Mouse (Mus musculus): Measurements from ENCODE around the gene Zfp281. TPM values are rescaled to one million over a fixed set of nuclear protein-coding genes. Genes with fewer than 3 reads are reported as not detected.

Gene Zfp281
- 26.6 and 34.7 TPM in 2 replicates for polyA plus RNA-seq (2014; fragmentation: Nextera tagmentation; extraction: Ambion mirVana)

DNA sequence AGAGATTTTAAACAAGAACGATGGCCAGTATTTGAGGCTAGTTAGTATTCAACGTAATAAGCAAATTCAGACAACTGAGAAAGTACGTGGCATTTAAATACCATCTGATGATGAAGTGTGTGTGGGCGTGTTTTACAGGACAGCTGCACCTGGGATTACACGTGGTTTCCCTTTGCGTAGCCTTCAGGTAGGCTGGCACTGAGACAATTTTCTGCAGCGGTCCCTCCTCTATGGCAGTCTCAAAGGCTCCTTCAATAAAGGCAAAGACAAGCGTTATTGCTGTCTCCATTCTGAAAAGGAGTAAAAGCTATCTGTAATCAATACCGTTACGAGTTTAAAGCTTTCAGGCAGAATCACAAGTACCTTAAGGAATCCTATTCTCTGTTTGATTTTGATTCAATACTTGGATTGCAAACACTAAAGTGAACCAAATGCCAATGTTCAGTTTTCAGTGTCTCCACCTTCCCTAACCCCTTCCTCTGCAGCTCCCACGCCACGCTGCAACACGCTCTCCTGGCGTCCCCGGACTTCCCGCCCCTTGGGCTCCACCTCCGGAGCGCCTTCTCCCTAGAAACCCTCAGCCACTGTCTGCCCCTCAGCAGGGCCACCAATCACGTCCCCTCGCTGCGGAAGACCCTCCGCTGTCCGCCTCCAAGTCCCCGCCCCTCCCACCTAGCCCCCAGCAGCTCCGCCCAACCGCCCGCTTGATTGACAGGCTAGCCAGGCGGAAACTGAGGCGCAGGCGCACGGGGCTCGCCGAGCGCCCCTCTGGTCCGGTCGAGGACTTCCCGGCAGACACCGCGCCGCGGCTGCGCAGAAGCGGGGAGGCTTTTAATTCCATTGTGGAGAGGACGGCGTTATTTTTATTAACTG lies at the start of gene Zfp281:
Gene Zfp281 (plus strand): TSS at position 756 of the 873 bp plus-strand sequence.
- Histone ChIP-seq H3K9ac (replicated peaks; ENCODE audit: low read length) (peak within 1 kb of the TSS; percentile 94), H3K27me3 (ENCODE audit: control insufficient read depth, insufficient read depth, low read length) (no peaks in the 10 kb centered on the region), H3K9me3 (ENCODE audit: control insufficient read depth, low read length) (no peaks in the 10 kb centered on the region), H3K27ac (replicated peaks; ENCODE audit: low read depth, low read length) (peak within 1 kb of the TSS; percentile 96), H3K4me2 (ENCODE audit: low read length) (peak within 1 kb of the TSS; percentile 86), H3K4me3 (replicated peaks; ENCODE audit: low read depth, low read length) (peak within 1 kb of the TSS; percentile 90), H3K36me3 (ENCODE audit: control insufficient read depth, insufficient read depth, low read length) (peaks cover 23% of the 10 kb centered on the region), H3K4me1 (ENCODE audit: control insufficient read depth, insufficient read depth, low read length) (peaks cover 31% of the 10 kb centered on the region)
- peak; percentile 99 for ATAC-seq (ENCODE audit: low FRiP score, low TSS enrichment)
- 2% methylated on average over 45 of the region's 45 CpGs for WGBS
- peak; percentile 99 for DNase-seq

DNA sequence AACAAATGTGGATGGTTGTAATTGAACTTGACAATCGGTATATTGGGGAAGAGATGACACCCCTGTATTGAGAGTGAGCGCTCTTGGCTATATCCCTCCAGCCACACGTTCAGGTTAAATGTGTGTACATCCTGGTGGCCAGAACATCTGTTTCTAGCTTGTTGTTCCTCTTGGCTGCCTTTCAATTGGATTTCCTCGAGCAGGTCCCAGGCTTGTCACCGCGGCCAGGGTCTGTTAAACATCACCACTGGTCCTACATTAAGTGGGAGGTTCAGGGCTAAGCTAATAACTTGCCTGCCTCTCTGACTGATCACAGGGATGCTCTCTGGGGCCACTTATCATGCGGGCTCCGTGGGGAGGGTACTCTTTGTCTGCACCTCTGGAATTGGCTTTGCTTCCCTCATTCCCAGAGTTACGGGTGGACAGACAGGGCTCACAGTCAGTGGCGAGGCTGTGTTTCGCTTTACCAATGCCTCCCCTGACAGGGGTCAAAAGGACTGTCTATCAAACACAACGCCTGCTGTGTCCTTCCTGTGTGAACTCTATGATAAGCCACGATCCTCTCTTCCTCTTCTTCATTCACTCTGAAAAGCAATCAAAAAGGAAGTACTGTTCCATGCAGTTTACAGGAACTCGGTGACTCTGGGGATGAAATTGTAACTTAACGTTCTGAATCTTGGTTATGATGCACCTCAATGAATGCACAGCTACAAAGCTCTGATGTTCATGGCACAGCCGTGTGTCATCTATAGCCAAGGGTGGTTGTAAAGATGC lies 46.6 kb upstream of the Zfp281 start:
- H3K4me2 ChIP-seq (ENCODE audit: low read length) = no peak overlapping the region
- H3K9me3 ChIP-seq (ENCODE audit: control insufficient read depth, low read length) = no peaks in the 10 kb centered on the region
- 25% methylated on average over 16 of the region's 16 CpGs for WGBS
- no peak overlapping the region for H3K4me3 ChIP-seq (replicated peaks; ENCODE audit: low read depth, low read length)
- H3K27me3 ChIP-seq (ENCODE audit: control insufficient read depth, insufficient read depth, low read length) = no peaks in the 10 kb centered on the region
- no peaks in the 10 kb centered on the region for H3K36me3 ChIP-seq (ENCODE audit: control insufficient read depth, insufficient read depth, low read length)
- no peak for DNase-seq
- H3K9ac ChIP-seq (replicated peaks; ENCODE audit: low read length) = no peak overlapping the region
- peaks cover 6% of the 10 kb centered on the region; the same call in 1 of the 2 replicates for H3K4me1 ChIP-seq (ENCODE audit: control insufficient read depth, insufficient read depth, low read length)
- H3K27ac ChIP-seq (replicated peaks; ENCODE audit: low read depth, low read length) = no peak overlapping the region
- no peak for ATAC-seq (ENCODE audit: low FRiP score, low TSS enrichment)

DNA sequence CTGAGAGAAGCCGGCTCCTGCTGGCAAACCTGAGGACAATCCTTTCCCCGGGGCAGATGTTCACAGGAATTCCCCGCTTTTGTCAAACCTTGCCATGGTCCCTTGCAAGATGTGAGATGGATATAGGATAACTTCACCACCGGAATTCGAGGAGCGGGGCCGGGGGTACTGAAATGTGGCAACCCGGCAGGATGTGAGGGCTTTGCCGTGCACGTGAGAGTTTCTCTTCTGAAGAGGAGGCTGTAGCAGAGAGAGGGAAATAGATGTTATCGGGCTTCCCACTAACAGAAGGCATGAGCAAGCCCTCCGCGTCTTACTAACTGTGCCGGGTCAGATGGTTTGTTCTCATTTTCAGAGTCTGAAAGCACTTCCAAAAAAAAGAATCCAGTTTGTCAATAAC lies 45.3 kb upstream of the Zfp281 start:
- H3K4me1 ChIP-seq (ENCODE audit: control insufficient read depth, insufficient read depth, low read length) = peaks cover 6% of the 10 kb centered on the region; the same call in 1 of the 2 replicates
- no peak for ATAC-seq (ENCODE audit: low FRiP score, low TSS enrichment)
- no peak overlapping the region for H3K4me3 ChIP-seq (replicated peaks; ENCODE audit: low read depth, low read length)
- H3K27ac ChIP-seq (replicated peaks; ENCODE audit: low read depth, low read length) = no peak overlapping the region
- no peaks in the 10 kb centered on the region for H3K27me3 ChIP-seq (ENCODE audit: control insufficient read depth, insufficient read depth, low read length)
- H3K9ac ChIP-seq (replicated peaks; ENCODE audit: low read length) = no peak overlapping the region
- no peaks in the 10 kb centered on the region for H3K36me3 ChIP-seq (ENCODE audit: control insufficient read depth, insufficient read depth, low read length)
- H3K4me2 ChIP-seq (ENCODE audit: low read length) = no peak overlapping the region
- WGBS = 89% methylated on average over 14 of the region's 14 CpGs
- no peaks in the 10 kb centered on the region for H3K9me3 ChIP-seq (ENCODE audit: control insufficient read depth, low read length)
- no peak for DNase-seq

DNA sequence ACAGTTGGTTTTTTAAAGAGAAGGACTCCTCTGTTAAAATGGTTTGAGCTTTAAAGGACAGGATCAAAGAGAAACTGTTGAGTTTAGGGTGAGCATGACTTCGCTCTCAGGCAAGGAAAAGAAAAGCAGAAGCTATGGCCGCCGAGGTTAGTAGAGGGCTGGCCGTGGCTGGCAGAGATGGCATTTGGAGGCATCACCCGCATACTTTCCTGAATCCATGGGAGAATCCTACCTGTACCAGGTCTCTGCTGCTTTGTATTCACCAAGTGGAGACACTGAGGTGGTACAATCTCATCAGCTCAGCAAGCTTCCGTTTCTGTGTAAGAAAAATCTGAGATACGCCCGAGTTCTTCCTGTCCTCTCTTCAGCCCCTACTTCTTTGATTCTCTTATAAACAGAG lies 44.4 kb upstream of the Zfp281 start:
- peaks cover 6% of the 10 kb centered on the region; the same call in 1 of the 2 replicates for H3K4me1 ChIP-seq (ENCODE audit: control insufficient read depth, insufficient read depth, low read length)
- no peaks in the 10 kb centered on the region for H3K27me3 ChIP-seq (ENCODE audit: control insufficient read depth, insufficient read depth, low read length)
- no peaks in the 10 kb centered on the region for H3K36me3 ChIP-seq (ENCODE audit: control insufficient read depth, insufficient read depth, low read length)
- no peak overlapping the region for H3K4me2 ChIP-seq (ENCODE audit: low read length)
- DNase-seq = no peak
- no peaks in the 10 kb centered on the region for H3K9me3 ChIP-seq (ENCODE audit: control insufficient read depth, low read length)
- WGBS = 91% methylated on average over 8 of the region's 8 CpGs
- no peak overlapping the region for H3K27ac ChIP-seq (replicated peaks; ENCODE audit: low read depth, low read length)
- no peak overlapping the region for H3K4me3 ChIP-seq (replicated peaks; ENCODE audit: low read depth, low read length)
- no peak overlapping the region for H3K9ac ChIP-seq (replicated peaks; ENCODE audit: low read length)
- no peak for ATAC-seq (ENCODE audit: low FRiP score, low TSS enrichment)

DNA sequence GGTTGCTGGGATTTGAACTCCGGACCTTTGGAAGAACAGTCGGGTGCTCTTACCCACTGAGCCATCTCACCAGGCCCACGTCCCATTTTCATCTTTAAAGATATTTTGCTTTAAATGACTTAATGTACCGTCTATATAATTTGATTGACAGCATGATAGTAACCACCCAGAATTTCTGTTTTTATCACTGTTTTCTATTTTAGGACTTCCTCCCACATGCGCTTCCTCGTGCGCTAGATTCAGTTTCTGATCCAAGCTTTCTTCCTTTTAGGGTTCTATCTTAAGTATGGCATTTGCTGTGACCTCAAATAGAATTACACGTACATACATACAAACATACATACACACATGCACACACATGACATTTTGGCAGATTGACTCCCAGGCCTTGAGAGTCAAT lies 42.9 kb upstream of the Zfp281 start:
- no peak overlapping the region for H3K9ac ChIP-seq (replicated peaks; ENCODE audit: low read length)
- no peaks in the 10 kb centered on the region for H3K36me3 ChIP-seq (ENCODE audit: control insufficient read depth, insufficient read depth, low read length)
- no peak overlapping the region for H3K27ac ChIP-seq (replicated peaks; ENCODE audit: low read depth, low read length)
- DNase-seq (no peak), ATAC-seq (ENCODE audit: low FRiP score, low TSS enrichment) (no peak)
- H3K27me3 ChIP-seq (ENCODE audit: control insufficient read depth, insufficient read depth, low read length) = no peaks in the 10 kb centered on the region
- no peak overlapping the region for H3K4me3 ChIP-seq (replicated peaks; ENCODE audit: low read depth, low read length)
- WGBS = 93% methylated on average over 8 of the region's 8 CpGs
- H3K9me3 ChIP-seq (ENCODE audit: control insufficient read depth, low read length) = no peaks in the 10 kb centered on the region
- peaks cover 6% of the 10 kb centered on the region; the same call in 1 of the 2 replicates for H3K4me1 ChIP-seq (ENCODE audit: control insufficient read depth, insufficient read depth, low read length)
- no peak overlapping the region for H3K4me2 ChIP-seq (ENCODE audit: low read length)

DNA sequence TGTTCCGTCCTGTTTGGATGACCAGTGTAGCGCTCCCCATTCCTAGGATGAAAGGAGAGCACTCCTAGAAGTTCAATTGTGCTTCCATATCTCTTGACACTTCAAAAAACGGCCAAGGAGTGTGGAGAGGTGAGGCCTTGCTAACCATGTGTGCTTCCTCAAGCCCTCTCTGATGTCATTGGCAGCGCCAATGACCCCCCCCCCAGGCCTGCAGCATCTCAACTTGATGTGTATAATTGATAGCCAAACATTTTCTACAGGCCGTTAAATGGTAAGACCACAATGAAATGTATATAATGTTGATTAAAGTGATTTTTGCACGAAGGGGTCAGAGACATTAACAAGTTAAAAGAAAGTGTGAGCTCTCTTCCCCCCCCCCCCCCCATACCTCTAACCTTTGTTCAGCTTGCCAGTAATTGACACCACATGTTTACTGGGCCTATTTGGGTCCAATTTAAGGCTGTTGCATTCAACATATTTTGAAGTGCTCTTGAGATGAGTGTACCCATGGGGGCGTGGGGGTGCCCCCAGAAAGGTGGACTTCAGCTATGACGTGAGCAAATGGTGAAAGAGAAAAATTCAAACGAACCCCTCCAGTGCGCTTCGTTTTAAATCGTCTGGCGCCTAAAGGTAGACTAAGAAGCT lies 36.8 kb upstream of the Zfp281 start:
- H3K9ac ChIP-seq (replicated peaks; ENCODE audit: low read length) = no peak overlapping the region
- H3K9me3 ChIP-seq (ENCODE audit: control insufficient read depth, low read length) = no peaks in the 10 kb centered on the region
- H3K36me3 ChIP-seq (ENCODE audit: control insufficient read depth, insufficient read depth, low read length) = no peaks in the 10 kb centered on the region
- peaks cover 11% of the 10 kb centered on the region; the same call in 1 of the 2 replicates for H3K4me1 ChIP-seq (ENCODE audit: control insufficient read depth, insufficient read depth, low read length)
- no peak overlapping the region for H3K4me2 ChIP-seq (ENCODE audit: low read length)
- DNase-seq (no peak), ATAC-seq (ENCODE audit: low FRiP score, low TSS enrichment) (no peak)
- WGBS = 84% methylated on average over 13 of the region's 13 CpGs
- H3K4me3 ChIP-seq (replicated peaks; ENCODE audit: low read depth, low read length) = no peak overlapping the region
- H3K27ac ChIP-seq (replicated peaks; ENCODE audit: low read depth, low read length) = no peak overlapping the region
- no peaks in the 10 kb centered on the region for H3K27me3 ChIP-seq (ENCODE audit: control insufficient read depth, insufficient read depth, low read length)

DNA sequence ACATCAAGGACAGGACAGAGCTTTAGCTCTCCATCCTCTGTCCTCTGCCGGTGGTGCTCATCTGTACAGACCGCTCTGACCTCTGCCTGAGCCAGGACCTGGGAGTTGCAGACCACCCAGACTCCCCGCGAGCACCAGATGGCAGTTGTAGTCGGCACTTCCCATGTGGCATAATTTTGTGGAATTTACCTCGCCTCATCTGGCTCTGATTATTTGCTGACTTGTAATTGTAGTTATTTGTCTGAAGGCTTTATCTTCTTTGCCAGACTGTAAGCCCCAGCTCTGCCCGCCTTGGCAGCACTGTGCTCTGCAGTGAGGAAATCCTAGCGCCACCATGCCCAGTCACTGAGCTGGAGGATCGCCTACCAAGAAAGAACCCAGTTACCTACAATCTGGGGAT lies 35.8 kb upstream of the Zfp281 start:
- peak; percentile 53; the same call in 1 of the 2 replicates for ATAC-seq (ENCODE audit: low FRiP score, low TSS enrichment)

DNA sequence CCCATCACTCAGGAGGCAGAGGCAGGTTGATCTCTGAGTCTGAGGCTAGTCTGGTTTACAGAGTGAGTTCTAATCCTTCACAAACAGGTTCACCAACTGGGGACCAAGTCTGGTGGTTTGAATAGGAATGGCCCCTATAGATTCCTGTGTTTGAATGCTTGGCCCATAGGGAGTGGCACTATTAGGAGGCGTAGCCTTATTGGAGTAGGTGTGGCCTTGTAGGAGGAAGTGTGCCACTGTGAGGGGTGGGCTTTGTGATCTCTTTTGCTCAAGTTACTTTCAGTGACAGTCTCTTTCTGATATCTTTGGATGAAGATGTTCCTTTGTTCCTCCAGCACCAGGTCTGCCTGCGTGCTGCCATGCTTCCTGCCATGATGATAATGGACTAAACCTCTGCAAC lies 32.0 kb upstream of the Zfp281 start:
- WGBS = 98% methylated on average over 2 of the region's 2 CpGs
- Histone ChIP-seq H3K9me3 (ENCODE audit: control insufficient read depth, low read length) (no peaks in the 10 kb centered on the region), H3K4me1 (ENCODE audit: control insufficient read depth, insufficient read depth, low read length) (peaks cover 11% of the 10 kb centered on the region; the same call in 1 of the 2 replicates), H3K4me2 (ENCODE audit: low read length) (no peak overlapping the region), H3K27ac (replicated peaks; ENCODE audit: low read depth, low read length) (no peak overlapping the region), H3K36me3 (ENCODE audit: control insufficient read depth, insufficient read depth, low read length) (no peaks in the 10 kb centered on the region), H3K9ac (replicated peaks; ENCODE audit: low read length) (no peak overlapping the region), H3K4me3 (replicated peaks; ENCODE audit: low read depth, low read length) (no peak overlapping the region), H3K27me3 (ENCODE audit: control insufficient read depth, insufficient read depth, low read length) (no peaks in the 10 kb centered on the region)
- DNase-seq (no peak), ATAC-seq (ENCODE audit: low FRiP score, low TSS enrichment) (no peak)

More for the DNA sequence above, 35.8 kb upstream of the Zfp281 start:
- Histone ChIP-seq H3K4me1 (ENCODE audit: control insufficient read depth, insufficient read depth, low read length) (peaks cover 11% of the 10 kb centered on the region; the same call in 1 of the 2 replicates), H3K4me3 (replicated peaks; ENCODE audit: low read depth, low read length) (no peak overlapping the region), H3K27me3 (ENCODE audit: control insufficient read depth, insufficient read depth, low read length) (no peaks in the 10 kb centered on the region), H3K9me3 (ENCODE audit: control insufficient read depth, low read length) (no peaks in the 10 kb centered on the region), H3K36me3 (ENCODE audit: control insufficient read depth, insufficient read depth, low read length) (no peaks in the 10 kb centered on the region), H3K9ac (replicated peaks; ENCODE audit: low read length) (no peak overlapping the region; the same call in 1 of the 2 replicates), H3K4me2 (ENCODE audit: low read length) (peak overlapping the region; percentile 49), H3K27ac (replicated peaks; ENCODE audit: low read depth, low read length) (no peak overlapping the region)
- 12% methylated on average over 9 of the region's 9 CpGs for WGBS
- DNase-seq = peak; percentile 60

All from midbrain, embryonic 14.5 days (tissue).